Mouse (Mus musculus): ENCODE measurements at regions not wholly inside any gene's neighbourhood (a gene's known extent, or its start where the extent isn't known, plus 50 kb on each side); places are given as distances from the start of the nearest gene placed in this dataset.

GRCm38 (mm10) chr15:38609522-38609921 is 1184.2 kb downstream of the 4930447A16Rik start:
- DNase-seq: no peak

Measured in kidney, postnatal 14 days (tissue).